Mouse (Mus musculus) ES-Bruce4 (cell line): Measurements from ENCODE around the gene Cntnap2.

ENCODE experiments used
- CTCF ChIP-seq: IDR thresholded peaks from one replicate; pipeline ENCODE4 v1.8.1; 2011; ENCODE audit warnings: low read depth, low read length
- EP300 ChIP-seq: IDR thresholded peaks from 2 replicates; pipeline ENCODE4 v1.6.1; 2011; ENCODE audit warnings: low read depth, low read length; ENCODE audit not compliant: insufficient read depth
- POLR2A ChIP-seq: IDR thresholded peaks from one replicate; pipeline ENCODE4 v1.8.1; 2011; ENCODE audit warnings: low read length; ENCODE audit not compliant: insufficient read depth

DNA sequence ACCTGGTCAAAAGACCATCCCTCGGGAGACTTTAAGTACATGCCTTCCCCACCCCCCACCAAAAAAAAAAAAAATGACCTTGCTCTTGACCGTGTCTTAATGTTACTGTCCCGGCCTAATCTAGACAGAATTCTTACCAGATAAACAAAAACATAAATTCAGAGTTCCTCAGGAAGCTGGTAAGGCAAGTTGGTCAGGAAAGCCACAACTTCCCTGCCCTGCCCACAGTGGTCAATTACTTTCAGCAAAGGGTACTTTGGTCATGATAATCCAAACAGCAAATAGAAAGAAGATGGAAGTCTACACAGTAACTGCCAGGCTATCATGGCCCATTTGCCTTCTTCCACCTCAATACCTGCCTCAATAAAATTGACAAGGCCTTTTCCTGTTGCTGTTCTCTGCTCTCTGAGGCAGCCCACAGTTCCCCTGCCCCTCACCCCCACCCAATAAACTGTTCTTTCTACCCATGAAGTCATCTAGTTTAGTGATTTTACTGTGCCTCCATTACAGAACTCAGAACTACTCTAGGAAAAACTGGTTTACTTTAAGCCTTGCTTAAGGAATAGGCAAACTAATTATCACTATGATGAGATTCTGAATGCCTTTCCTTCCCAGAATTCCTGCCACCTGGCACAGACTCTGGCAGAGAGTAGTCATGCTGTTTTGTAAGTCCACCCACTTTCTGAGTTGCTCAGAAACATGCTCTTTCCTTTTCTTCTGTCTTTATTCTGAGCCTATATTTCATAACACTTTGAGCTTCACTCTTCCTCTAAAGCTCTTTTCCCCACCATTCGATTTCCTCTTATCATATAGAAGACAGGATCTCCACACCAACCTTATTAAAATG, 1743.3 kb downstream of the Cntnap2 start:
- TF ChIP-seq POLR2A (no peak), CTCF (no peak), EP300 (no peak)
